Mouse (Mus musculus) limb, embryonic 14.5 days (tissue): Measurements from ENCODE around the gene Pld4. TPM values are rescaled to one million over a fixed set of nuclear protein-coding genes. Genes with fewer than 3 reads are reported as not detected.

ENCODE experiments used
- ATAC-seq: fragments of 200-750 bp; cut with Nextera tagmentation; 2 replicates; pipeline ENCODE4 v1.8.0; 2017; ENCODE audit warnings: low read depth, moderate number of reproducible peaks, moderate TSS enrichment; ENCODE audit not compliant: low FRiP score
- DNase-seq: peaks from one replicate; pipeline ENCODE4 v3.0.0-alpha.2; 2015; ENCODE audit warnings: low spot score
- H3K27ac ChIP-seq: fragments of 300-500 bp; sonication (generic); replicated peaks from 2 replicates; pipeline ENCODE4 v1.5.1; 2014; ENCODE audit warnings: low read depth, mild to moderate bottlenecking, low read length, moderate library complexity, mixed read lengths
- H3K27me3 ChIP-seq: fragments of 300-500 bp; sonication (generic); 2 replicates; pipeline ENCODE4 v1.6.1; 2014; ENCODE audit warnings: low read length, mixed read lengths; ENCODE audit not compliant: control insufficient read depth, insufficient read depth
- H3K36me3 ChIP-seq: fragments of 300-500 bp; sonication (generic); 2 replicates; pipeline ENCODE4 v1.6.1; 2014; ENCODE audit warnings: mild to moderate bottlenecking, low read length, moderate library complexity, mixed read lengths; ENCODE audit not compliant: control insufficient read depth, insufficient read depth
- H3K4me1 ChIP-seq: fragments of 300-500 bp; sonication (generic); 2 replicates; pipeline ENCODE4 v1.6.1; 2014; ENCODE audit warnings: antibody characterized with exemption, low read length, mixed read lengths; ENCODE audit not compliant: control insufficient read depth, insufficient read depth
- H3K4me2 ChIP-seq: fragments of 300-500 bp; sonication (generic); replicated peaks from 2 replicates; pipeline ENCODE4 v1.6.1; 2014; ENCODE audit warnings: low read depth, mild to moderate bottlenecking, low read length, moderate library complexity; ENCODE audit not compliant: severe bottlenecking
- H3K4me3 ChIP-seq: fragments of 300-500 bp; sonication (generic); replicated peaks from 2 replicates; pipeline ENCODE4 v1.5.1; 2014; ENCODE audit warnings: low read length
- H3K9ac ChIP-seq: fragments of 300-500 bp; sonication (generic); 2 replicates; pipeline ENCODE4 v1.6.1; 2014; ENCODE audit warnings: mild to moderate bottlenecking, low read depth, low read length, moderate library complexity; ENCODE audit not compliant: severe bottlenecking
- H3K9me3 ChIP-seq: fragments of 300-500 bp; sonication (generic); 2 replicates; pipeline ENCODE4 v1.6.1; 2016; ENCODE audit warnings: low read length; ENCODE audit not compliant: control insufficient read depth
- POLR2A ChIP-seq: fragments of 200-500 bp; IDR thresholded peaks from 2 replicates; pipeline ENCODE4 v1.8.0; 2012; ENCODE audit warnings: inconsistent platforms, mild to moderate bottlenecking, moderate library complexity, borderline replicate concordance; ENCODE audit not compliant: insufficient read depth, insufficient read length; ENCODE audit errors: extremely low read depth
- WGBS: fragments of 180-500 bp; shearing (Covaris S2); extraction: QIAGEN DNeasy Blood & Tissue Kit; methylation state at CpG from one replicate; pipeline ENCODE4 v1.1.7; 2014; 5-methylcytosine and 5-hydroxymethylcytosine counted together
- polyA plus RNA-seq, 2 experiments: library from polyadenylated mRNA; depleted of rRNA in 1 of 2; stranded (reverse) in 1 of 2; unstranded in 1 of 2; fragments of >200 nt; fragmentation: Nextera tagmentation in 1 of 2; extraction: Ambion mirVana in 1 of 2; gene quantifications; 2 replicates each; pipeline versions ENCODE4 v1.2.1 to v1.2.3; 2012 to 2014

Pld4 gene
- polyA plus RNA-seq, 2 experiments, result 14.0 to 15.7 TPM

GRCm38 (mm10) chr12:112744891-112745580 lies 15.4 kb upstream of the Pld4 start:
- 84% methylated on average over 8 of the region's 10 CpGs for WGBS
- H3K4me1 ChIP-seq, result peaks cover 3% of the 10 kb centered on the region; the same call in 1 of the 2 replicates
- H3K27ac ChIP-seq, result no peak overlapping the region
- H3K27me3 ChIP-seq, result no peaks in the 10 kb centered on the region
- no peak overlapping the region for H3K4me3 ChIP-seq
- H3K9me3 ChIP-seq, result no peaks in the 10 kb centered on the region
- H3K9ac ChIP-seq, result no peak overlapping the region
- no peak for TF ChIP-seq POLR2A
- ATAC-seq (no peak), DNase-seq (no peak)
- peaks cover 34% of the 10 kb centered on the region for H3K36me3 ChIP-seq
- H3K4me2 ChIP-seq, result no peak overlapping the region

DNA sequence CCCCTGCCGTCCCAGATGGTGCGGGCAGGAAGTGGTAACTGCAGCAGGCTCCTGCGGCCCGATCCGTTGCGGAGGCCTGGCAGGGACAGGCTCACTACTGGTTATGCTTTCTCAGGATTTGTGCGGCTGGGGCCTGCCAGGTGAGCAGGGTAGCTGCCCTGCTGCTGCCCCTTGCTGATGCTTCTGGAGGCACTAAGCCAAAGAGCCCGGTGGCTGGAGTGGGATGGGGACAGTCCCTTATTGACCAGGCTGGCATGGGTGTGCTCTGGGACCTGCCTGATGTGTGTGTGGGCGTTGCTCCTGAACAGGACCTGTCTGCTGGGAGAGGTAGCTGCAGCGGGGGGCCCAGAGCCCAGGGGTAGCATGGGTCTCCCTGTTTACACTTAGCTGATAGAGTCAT lies 14.7 kb upstream of the Pld4 start:
- 85% methylated on average over 9 of the region's 10 CpGs for WGBS
- DNase-seq (no peak), ATAC-seq (no peak)
- no peak overlapping the region for H3K4me2 ChIP-seq
- H3K9ac ChIP-seq, result no peak overlapping the region
- no peaks in the 10 kb centered on the region for H3K9me3 ChIP-seq
- no peaks in the 10 kb centered on the region for H3K27me3 ChIP-seq
- no peak overlapping the region for H3K4me3 ChIP-seq
- H3K4me1 ChIP-seq, result peaks cover 3% of the 10 kb centered on the region; the same call in 1 of the 2 replicates
- H3K36me3 ChIP-seq, result peaks cover 27% of the 10 kb centered on the region
- no peak overlapping the region for H3K27ac ChIP-seq
- no peak for TF ChIP-seq POLR2A

- Histone ChIP-seq H3K36me3 (peaks cover 24% of the 10 kb centered on the region), H3K9ac (no peak overlapping the region), H3K4me2 (no peak overlapping the region; the same call in 1 of the 2 replicates), H3K4me1 (peaks cover 3% of the 10 kb centered on the region; the same call in 1 of the 2 replicates), H3K9me3 (no peaks in the 10 kb centered on the region), H3K27me3 (no peaks in the 10 kb centered on the region), H3K4me3 (no peak overlapping the region), H3K27ac (no peak overlapping the region)
- no peak for TF ChIP-seq POLR2A
- 68% methylated on average over 4 of the region's 4 CpGs for WGBS
- ATAC-seq, result no peak
- no peak for DNase-seq
Measured at GRCm38 (mm10) chr12:112746461-112746807, 14.0 kb upstream of the Pld4 start.

DNA sequence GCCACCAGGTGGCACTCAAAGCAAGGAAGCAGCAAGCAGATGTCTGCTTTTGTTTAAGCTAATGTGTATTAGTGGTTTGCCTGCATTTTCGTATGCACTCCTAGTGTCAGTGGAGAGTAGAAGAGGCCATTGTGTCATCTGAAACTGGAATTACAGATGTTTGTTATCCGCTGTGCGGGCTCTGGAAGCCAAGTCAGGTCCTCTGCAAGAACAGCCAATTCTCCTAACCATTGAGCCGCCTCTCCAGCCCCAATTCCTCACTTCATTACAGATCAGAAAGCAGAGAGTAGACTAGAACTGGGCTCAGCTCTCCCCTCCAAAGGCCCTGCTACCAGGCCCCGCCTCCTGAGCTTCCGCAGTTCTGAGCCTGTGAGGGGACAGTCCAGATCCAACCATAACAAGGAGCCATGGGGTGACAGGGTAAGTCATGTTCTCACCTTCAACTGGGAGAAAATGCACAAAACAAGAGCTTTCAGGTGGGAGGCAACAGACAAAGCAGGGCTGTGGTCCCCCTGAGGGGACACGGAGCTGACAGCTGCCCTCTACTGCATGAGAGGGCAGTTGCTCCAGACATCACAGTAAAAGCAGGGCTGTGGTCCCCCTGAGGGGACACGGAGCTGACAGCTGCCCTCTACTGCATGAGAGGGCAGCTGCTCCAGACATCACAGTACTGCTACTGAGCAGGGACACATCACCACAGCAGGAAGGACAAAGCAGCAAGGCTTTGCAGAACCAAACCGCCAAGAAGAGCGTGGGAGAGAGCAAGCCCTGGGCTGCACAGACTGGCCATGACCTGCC lies 13.4 kb upstream of the Pld4 start:
- Histone ChIP-seq H3K4me2 (peak overlapping the region; percentile 2; the same call in 1 of the 2 replicates), H3K27me3 (no peaks in the 10 kb centered on the region), H3K4me3 (no peak overlapping the region), H3K4me1 (peaks cover 3% of the 10 kb centered on the region; the same call in 1 of the 2 replicates), H3K9me3 (no peaks in the 10 kb centered on the region), H3K27ac (peak overlapping the region; percentile 65), H3K9ac (peak overlapping the region; percentile 8; the same call in 1 of the 2 replicates), H3K36me3 (peaks cover 24% of the 10 kb centered on the region)
- DNase-seq, result peak; percentile 87
- 20% methylated on average over 10 of the region's 10 CpGs for WGBS
- peak; percentile 62 for ATAC-seq
- no peak for TF ChIP-seq POLR2A

GRCm38 (mm10) chr12:112747606-112747970 lies 12.9 kb upstream of the Pld4 start:
- Histone ChIP-seq H3K4me3 (no peak overlapping the region), H3K4me2 (no peak overlapping the region), H3K27me3 (no peaks in the 10 kb centered on the region), H3K36me3 (peaks cover 24% of the 10 kb centered on the region), H3K4me1 (peaks cover 3% of the 10 kb centered on the region; the same call in 1 of the 2 replicates), H3K27ac (no peak overlapping the region), H3K9ac (no peak overlapping the region), H3K9me3 (no peaks in the 10 kb centered on the region)
- no peak for ATAC-seq
- 80% methylated on average over 8 of the region's 8 CpGs for WGBS
- no peak for TF ChIP-seq POLR2A
- DNase-seq, result no peak
